Mouse (Mus musculus) midbrain, embryonic 10.5 days (tissue): ENCODE measurements around the gene Dner. TPM values are rescaled to one million over a fixed set of nuclear protein-coding genes. Genes with fewer than 3 reads are reported as not detected.

ENCODE experiments used
- DNase-seq: peaks from one replicate; pipeline ENCODE4 v3.0.0-alpha.2; 2017; ENCODE audit warnings: low spot score
- H3K27ac ChIP-seq: fragments of 300-500 bp; sonication (generic); replicated peaks from 2 replicates; pipeline ENCODE4 v1.5.1; 2016; ENCODE audit warnings: mild to moderate bottlenecking
- H3K27me3 ChIP-seq: fragments of 300-500 bp; sonication (generic); 2 replicates; pipeline ENCODE4 v1.6.1; 2016; ENCODE audit warnings: low read depth, mild to moderate bottlenecking; ENCODE audit not compliant: poor library complexity, severe bottlenecking
- H3K36me3 ChIP-seq: fragments of 300-500 bp; sonication (generic); 2 replicates; pipeline ENCODE4 v1.6.1; 2016; ENCODE audit warnings: mild to moderate bottlenecking, moderate library complexity
- H3K4me1 ChIP-seq: fragments of 300-500 bp; sonication (generic); 2 replicates; pipeline ENCODE4 v1.6.1; 2016
- H3K4me3 ChIP-seq: fragments of 300-500 bp; sonication (generic); 2 replicates; pipeline ENCODE4 v1.5.1; 2016; ENCODE audit warnings: mild to moderate bottlenecking, moderate library complexity
- H3K9me3 ChIP-seq: fragments of 300-500 bp; sonication (generic); replicated peaks from 2 replicates; pipeline ENCODE4 v1.6.1; 2016; ENCODE audit warnings: mild to moderate bottlenecking
- WGBS: fragments of 180-500 bp; shearing (Covaris S2); methylation state at CpG from one replicate; pipeline ENCODE4 v1.1.7; 2016; 5-methylcytosine and 5-hydroxymethylcytosine counted together
- polyA plus RNA-seq: library from polyadenylated mRNA; unstranded; fragments of >200 nt; fragmentation: Nextera tagmentation; extraction: Ambion mirVana; gene quantifications from 2 replicates; pipeline ENCODE4 v1.2.1, GENCODE M21; 2016

Gene Dner
- polyA plus RNA-seq, 1 experiment from 2014 or later: 10.6 TPM

- H3K4me3 ChIP-seq: no peak overlapping the region
- WGBS: 94% methylated on average over 4 of the region's 4 CpGs
- H3K36me3 ChIP-seq: no peaks in the 10 kb centered on the region
- no peaks in the 10 kb centered on the region for H3K27me3 ChIP-seq
- H3K4me1 ChIP-seq: no peaks in the 10 kb centered on the region
- H3K27ac ChIP-seq: no peak overlapping the region
- H3K9me3 ChIP-seq: no peaks in the 10 kb centered on the region
- no peak for DNase-seq
Measured at GRCm38 (mm10) chr1:84399118-84399517, 296.9 kb downstream of the Dner start.

- Histone ChIP-seq H3K27ac (no peak overlapping the region), H3K9me3 (no peaks in the 10 kb centered on the region), H3K4me1 (no peaks in the 10 kb centered on the region), H3K27me3 (no peaks in the 10 kb centered on the region), H3K36me3 (no peaks in the 10 kb centered on the region), H3K4me3 (no peak overlapping the region)
- no peak for DNase-seq
- 74% methylated on average over 3 of the region's 3 CpGs for WGBS
Measured at GRCm38 (mm10) chr1:84396787-84397186, 299.2 kb downstream of the Dner start.

DNA sequence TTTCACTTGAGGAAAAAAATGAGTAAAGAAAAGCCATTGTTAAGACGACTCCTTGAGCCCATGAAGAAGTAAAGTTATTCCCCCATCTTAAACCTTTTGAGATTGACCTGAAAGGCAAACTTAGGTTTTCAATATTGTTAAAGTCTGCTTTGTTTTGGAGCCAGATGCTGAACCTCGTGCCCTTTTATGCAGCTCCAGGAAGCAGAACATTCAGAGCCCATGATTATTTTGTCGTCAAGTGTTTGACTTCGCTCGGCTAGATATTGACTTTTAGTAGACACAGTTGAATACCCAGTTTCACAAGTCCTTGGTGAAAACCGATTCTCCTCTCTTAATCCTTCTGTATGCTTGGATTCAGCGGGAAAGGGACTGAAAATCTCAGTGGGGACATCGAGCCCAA, 300.1 kb downstream of the Dner start:
- 70% methylated on average over 8 of the region's 8 CpGs for WGBS
- H3K9me3 ChIP-seq: no peaks in the 10 kb centered on the region
- H3K27ac ChIP-seq: no peak overlapping the region
- no peak overlapping the region for H3K4me3 ChIP-seq
- no peaks in the 10 kb centered on the region for H3K36me3 ChIP-seq
- no peaks in the 10 kb centered on the region for H3K4me1 ChIP-seq
- DNase-seq: no peak
- no peaks in the 10 kb centered on the region for H3K27me3 ChIP-seq

DNA sequence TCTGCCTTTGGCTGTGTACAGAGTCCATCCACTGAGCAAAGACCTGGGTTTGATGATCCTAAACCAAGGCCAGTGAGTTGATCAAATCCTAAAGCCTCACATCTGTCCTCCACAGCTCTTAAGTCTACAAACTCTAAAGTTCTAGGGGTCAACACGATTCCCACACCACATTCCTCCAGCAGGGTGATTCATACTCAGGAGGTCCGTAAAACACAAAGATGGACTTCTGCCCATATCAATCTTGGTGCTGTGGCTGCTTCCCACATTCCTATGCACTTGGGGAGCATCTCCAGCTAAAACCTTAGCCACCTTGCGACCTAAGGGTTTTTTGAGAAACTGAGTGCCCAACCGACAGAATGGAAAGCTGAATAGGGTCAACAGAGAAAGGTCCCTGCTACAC, 305.1 kb downstream of the Dner start:
- no peak for DNase-seq
- H3K27me3 ChIP-seq: no peaks in the 10 kb centered on the region
- 92% methylated on average over 4 of the region's 4 CpGs for WGBS
- H3K36me3 ChIP-seq: no peaks in the 10 kb centered on the region
- H3K4me1 ChIP-seq: no peaks in the 10 kb centered on the region
- no peak overlapping the region for H3K27ac ChIP-seq
- no peak overlapping the region for H3K4me3 ChIP-seq
- H3K9me3 ChIP-seq: no peaks in the 10 kb centered on the region

DNA sequence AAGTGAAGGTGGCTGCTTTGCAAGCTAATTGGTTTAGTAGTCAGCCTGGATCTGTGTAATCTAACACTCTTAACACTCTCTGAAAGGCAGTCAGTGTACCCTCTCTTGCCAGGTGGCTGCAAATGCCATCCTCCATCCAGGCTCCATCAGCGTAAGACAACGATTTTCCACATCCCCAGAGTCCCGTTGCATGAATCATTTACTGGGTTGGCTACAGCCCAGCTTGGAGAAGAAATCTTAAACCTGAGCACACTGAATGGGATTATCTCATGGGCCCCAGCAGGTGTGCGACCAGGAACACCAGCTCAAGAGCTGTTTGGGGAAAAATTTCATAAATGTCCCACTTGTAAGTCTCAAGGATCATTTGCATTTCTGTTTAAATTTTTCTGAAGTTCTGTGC, 308.4 kb downstream of the Dner start:
- Histone ChIP-seq H3K4me1 (no peaks in the 10 kb centered on the region; the same call in 1 of the 2 replicates), H3K27ac (no peak overlapping the region), H3K27me3 (no peaks in the 10 kb centered on the region), H3K9me3 (no peaks in the 10 kb centered on the region), H3K4me3 (no peak overlapping the region), H3K36me3 (no peaks in the 10 kb centered on the region)
- WGBS: 80% methylated on average over 4 of the region's 4 CpGs
- no peak for DNase-seq

- H3K4me1 ChIP-seq: no peaks in the 10 kb centered on the region; the same call in 1 of the 2 replicates
- no peak for DNase-seq
- no peak overlapping the region for H3K27ac ChIP-seq
- no peaks in the 10 kb centered on the region for H3K27me3 ChIP-seq
- no peak overlapping the region for H3K4me3 ChIP-seq
- H3K36me3 ChIP-seq: no peaks in the 10 kb centered on the region
- H3K9me3 ChIP-seq: no peaks in the 10 kb centered on the region
- 94% methylated on average over 8 of the region's 8 CpGs for WGBS
Measured at GRCm38 (mm10) chr1:84386481-84387146, 309.4 kb downstream of the Dner start.

DNA sequence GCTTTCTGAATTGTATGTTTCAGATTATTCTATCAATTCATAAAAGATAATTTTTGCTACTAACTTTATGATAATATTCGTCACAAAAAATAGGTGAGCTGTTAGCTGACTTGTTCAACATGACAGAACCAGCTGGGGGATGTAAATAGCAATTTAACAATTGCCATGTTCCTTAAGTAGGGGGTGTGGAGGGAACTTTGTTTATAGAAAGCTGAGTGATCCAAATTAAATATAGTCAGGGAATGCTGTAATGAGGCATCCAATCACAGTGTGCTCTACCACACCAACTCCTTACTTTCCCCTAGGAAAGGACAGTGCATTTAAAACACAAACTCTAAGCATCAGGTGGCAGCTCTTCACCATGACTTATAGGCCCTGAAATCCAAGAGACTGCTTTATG, 313.3 kb downstream of the Dner start:
- DNase-seq: no peak
- 89% methylated on average over 1 of the region's 1 CpGs for WGBS
- no peaks in the 10 kb centered on the region; the same call in 1 of the 2 replicates for H3K4me1 ChIP-seq

GRCm38 (mm10) chr1:84382064-84382463, 314.0 kb downstream of the Dner start:
- Histone ChIP-seq H3K36me3 (no peaks in the 10 kb centered on the region), H3K4me3 (no peak overlapping the region), H3K27me3 (no peaks in the 10 kb centered on the region), H3K9me3 (no peaks in the 10 kb centered on the region), H3K27ac (no peak overlapping the region), H3K4me1 (no peaks in the 10 kb centered on the region; the same call in 1 of the 2 replicates)
- no peak for DNase-seq
- 91% methylated on average over 5 of the region's 5 CpGs for WGBS

More for the DNA sequence above, 313.3 kb downstream of the Dner start:
- no peak overlapping the region for H3K27ac ChIP-seq
- no peak overlapping the region for H3K4me3 ChIP-seq
- H3K27me3 ChIP-seq: no peaks in the 10 kb centered on the region
- no peaks in the 10 kb centered on the region for H3K9me3 ChIP-seq
- H3K36me3 ChIP-seq: no peaks in the 10 kb centered on the region

GRCm38 (mm10) chr1:84380895-84381294, 315.1 kb downstream of the Dner start:
- 84% methylated on average over 3 of the region's 3 CpGs for WGBS
- H3K4me1 ChIP-seq: no peaks in the 10 kb centered on the region; the same call in 1 of the 2 replicates
- no peak overlapping the region for H3K27ac ChIP-seq
- no peaks in the 10 kb centered on the region for H3K9me3 ChIP-seq
- no peaks in the 10 kb centered on the region for H3K36me3 ChIP-seq
- H3K4me3 ChIP-seq: no peak overlapping the region
- H3K27me3 ChIP-seq: no peaks in the 10 kb centered on the region
- DNase-seq: no peak

DNA sequence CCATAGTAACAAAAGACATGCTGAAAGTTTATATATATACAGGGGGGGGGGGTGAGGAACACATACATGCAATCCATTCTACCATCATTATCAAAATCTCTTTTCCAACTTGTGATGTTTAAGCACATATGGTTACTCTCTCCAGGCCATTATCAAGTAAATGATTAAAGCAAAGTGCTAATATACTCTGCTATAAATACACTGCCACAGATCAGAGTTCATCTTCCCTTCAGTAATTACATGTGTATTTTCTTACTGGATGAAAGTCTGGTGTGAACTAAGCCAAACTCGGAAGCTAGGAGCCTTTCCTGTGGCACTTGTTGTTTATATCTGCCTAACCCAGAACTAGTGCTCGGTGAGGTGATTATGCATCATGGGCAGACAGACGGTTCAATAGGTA, 328.3 kb downstream of the Dner start:
- H3K27ac ChIP-seq: no peak overlapping the region

DNA sequence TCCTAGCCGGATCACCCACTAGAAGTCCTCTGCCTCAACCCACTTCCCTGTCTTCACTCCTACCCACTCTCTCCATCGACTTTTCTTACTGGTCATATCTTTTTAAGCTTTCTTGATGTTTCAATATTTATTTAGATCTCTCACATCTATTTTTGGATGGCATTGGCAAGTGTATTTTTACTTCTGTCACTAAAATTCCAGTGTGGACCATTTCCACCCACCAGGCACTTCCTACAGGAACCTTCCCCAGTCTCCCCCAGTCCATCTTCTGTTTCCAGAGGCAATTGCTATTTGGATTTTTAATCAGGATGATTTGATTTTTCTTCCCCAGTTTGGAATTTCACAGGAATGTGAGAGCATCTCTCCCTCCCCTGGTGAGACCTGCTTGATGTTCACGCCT, 329.5 kb downstream of the Dner start:
- DNase-seq: no peak
- no peaks in the 10 kb centered on the region for H3K27me3 ChIP-seq
- 69% methylated on average over 3 of the region's 3 CpGs for WGBS
- no peak overlapping the region for H3K27ac ChIP-seq
- no peaks in the 10 kb centered on the region for H3K9me3 ChIP-seq
- no peak overlapping the region for H3K4me3 ChIP-seq
- H3K4me1 ChIP-seq: no peaks in the 10 kb centered on the region
- H3K36me3 ChIP-seq: no peaks in the 10 kb centered on the region

More for the DNA sequence above, 328.3 kb downstream of the Dner start:
- DNase-seq: no peak
- no peaks in the 10 kb centered on the region for H3K9me3 ChIP-seq
- WGBS: 86% methylated on average over 3 of the region's 3 CpGs
- no peaks in the 10 kb centered on the region for H3K36me3 ChIP-seq
- H3K4me1 ChIP-seq: no peaks in the 10 kb centered on the region
- no peaks in the 10 kb centered on the region for H3K27me3 ChIP-seq
- H3K4me3 ChIP-seq: no peak overlapping the region

GRCm38 (mm10) chr1:84363967-84364366, 332.1 kb downstream of the Dner start, which contains the start of gene Pid1:
TSS of gene Pid1 (minus strand) at chr1:84364180.
- WGBS: 91% methylated on average over 8 of the region's 8 CpGs
- no peaks in the 10 kb centered on the region for H3K36me3 ChIP-seq
- H3K4me1 ChIP-seq: no peaks in the 10 kb centered on the region
- no peak within 1 kb of the TSS for H3K27ac ChIP-seq
- DNase-seq: no peak
- no peaks in the 10 kb centered on the region for H3K9me3 ChIP-seq
- H3K27me3 ChIP-seq: no peaks in the 10 kb centered on the region
- no peak within 1 kb of the TSS for H3K4me3 ChIP-seq

- Histone ChIP-seq H3K36me3 (no peaks in the 10 kb centered on the region), H3K9me3 (no peaks in the 10 kb centered on the region), H3K27me3 (no peaks in the 10 kb centered on the region), H3K4me1 (no peaks in the 10 kb centered on the region), H3K4me3 (no peak overlapping the region), H3K27ac (no peak overlapping the region)
- DNase-seq: no peak
- 89% methylated on average over 7 of the region's 7 CpGs for WGBS
Measured at GRCm38 (mm10) chr1:84362709-84363617, 333.1 kb downstream of the Dner start.
